Mouse (Mus musculus) forebrain, embryonic 10.5 days (tissue): ENCODE results near the gene Med31. TPM values are rescaled to one million over a fixed set of nuclear protein-coding genes. Genes with fewer than 3 reads are reported as not detected.
A peak's percentile ranks its signal among the peaks of the same experiment; 100 is the strongest.
"Not testable (repeated sequence)": the region's sequence is repeated elsewhere in the genome, so short reads cannot be mapped to it uniquely, and the experiment has no call there.

Experiments
- DNase-seq: peaks from one replicate; pipeline ENCODE4 v3.0.0-alpha.2; 2017; ENCODE audit warnings: low spot score; ENCODE audit errors: extremely low spot score
- H3K27ac ChIP-seq: fragments of 300-500 bp; sonication (generic); 2 replicates; pipeline ENCODE4 v1.5.1; 2016; ENCODE audit warnings: mild to moderate bottlenecking
- H3K27me3 ChIP-seq: fragments of 300-500 bp; sonication (generic); 2 replicates; pipeline ENCODE4 v1.6.1; 2016; ENCODE audit warnings: mild to moderate bottlenecking; ENCODE audit not compliant: poor library complexity, severe bottlenecking
- H3K36me3 ChIP-seq: fragments of 300-500 bp; sonication (generic); replicated peaks from 2 replicates; pipeline ENCODE4 v1.6.1; 2016; ENCODE audit warnings: mild to moderate bottlenecking, moderate library complexity
- H3K4me1 ChIP-seq: fragments of 300-500 bp; sonication (generic); 2 replicates; pipeline ENCODE4 v1.6.1; 2016
- H3K4me3 ChIP-seq: fragments of 300-500 bp; sonication (generic); 2 replicates; pipeline ENCODE4 v1.5.1; 2016; ENCODE audit warnings: mild to moderate bottlenecking, moderate library complexity
- H3K9me3 ChIP-seq: fragments of 300-500 bp; sonication (generic); 2 replicates; pipeline ENCODE4 v1.6.1; 2016; ENCODE audit warnings: mild to moderate bottlenecking, moderate library complexity
- WGBS: fragments of 180-500 bp; shearing (Covaris S2); methylation state at CpG from one replicate; pipeline ENCODE4 v1.1.7; 2016; 5-methylcytosine and 5-hydroxymethylcytosine counted together
- polyA plus RNA-seq: library from polyadenylated mRNA; unstranded; fragments of >200 nt; fragmentation: Nextera tagmentation; extraction: Ambion mirVana; gene quantifications from 2 replicates; pipeline ENCODE4 v1.2.1, GENCODE M21; 2016

Gene Med31
- polyA plus RNA-seq, 1 experiment from 2014 or later: 47.1 TPM

DNA sequence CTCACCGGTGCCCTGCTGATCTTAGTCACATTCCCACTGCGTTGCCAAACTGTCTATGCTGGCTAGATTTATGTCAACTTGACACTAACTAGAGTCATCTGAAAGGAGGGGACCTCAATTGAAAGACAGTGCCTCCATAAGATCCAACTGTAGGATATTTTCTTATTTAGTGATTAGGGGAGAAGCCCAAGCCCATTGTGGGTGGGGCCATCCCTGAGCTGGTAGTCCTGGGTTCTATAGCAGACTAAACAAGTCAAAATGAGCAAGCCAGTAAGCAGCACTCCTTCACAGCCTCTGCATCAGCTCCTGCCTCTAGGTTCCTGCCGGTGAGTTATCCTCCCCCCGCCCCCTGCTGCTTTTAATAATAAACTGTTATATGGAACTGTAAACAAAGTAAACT lies 34.3 kb downstream of the Med31 start:
- Histone ChIP-seq H3K4me1 (peaks cover 20% of the 10 kb centered on the region), H3K9me3 (no peaks in the 10 kb centered on the region), H3K4me3 (no peak overlapping the region), H3K36me3 (peaks cover 69% of the 10 kb centered on the region), H3K27me3 (peaks cover 27% of the 10 kb centered on the region), H3K27ac (no peak overlapping the region)
- 95% methylated on average over 4 of the region's 4 CpGs for WGBS
- no peak for DNase-seq

DNA sequence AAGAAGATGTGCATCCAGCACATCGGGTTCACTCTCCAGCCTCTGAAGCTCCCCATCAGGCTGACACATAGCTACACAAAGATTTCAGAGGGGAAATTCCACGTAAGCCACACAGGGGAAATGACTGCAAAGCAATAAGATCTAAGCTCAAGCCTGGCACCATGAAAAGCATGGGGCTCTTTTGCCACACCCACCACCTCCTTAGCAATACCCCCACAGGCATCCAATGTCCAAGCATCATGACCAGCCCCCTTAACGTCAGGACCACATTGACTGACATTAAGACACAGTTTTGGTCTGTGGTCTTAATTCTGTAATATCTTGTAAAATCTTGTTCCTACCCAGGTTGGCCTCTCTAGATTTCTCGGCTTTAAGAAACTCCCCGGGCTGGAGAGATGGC lies 34.8 kb downstream of the Med31 start:
- Histone ChIP-seq H3K4me3 (no peak overlapping the region), H3K4me1 (peaks cover 24% of the 10 kb centered on the region), H3K9me3 (no peaks in the 10 kb centered on the region), H3K27me3 (peaks cover 33% of the 10 kb centered on the region), H3K27ac (no peak overlapping the region), H3K36me3 (peaks cover 69% of the 10 kb centered on the region)
- DNase-seq: no peak
- WGBS: 94% methylated on average over 5 of the region's 5 CpGs

DNA sequence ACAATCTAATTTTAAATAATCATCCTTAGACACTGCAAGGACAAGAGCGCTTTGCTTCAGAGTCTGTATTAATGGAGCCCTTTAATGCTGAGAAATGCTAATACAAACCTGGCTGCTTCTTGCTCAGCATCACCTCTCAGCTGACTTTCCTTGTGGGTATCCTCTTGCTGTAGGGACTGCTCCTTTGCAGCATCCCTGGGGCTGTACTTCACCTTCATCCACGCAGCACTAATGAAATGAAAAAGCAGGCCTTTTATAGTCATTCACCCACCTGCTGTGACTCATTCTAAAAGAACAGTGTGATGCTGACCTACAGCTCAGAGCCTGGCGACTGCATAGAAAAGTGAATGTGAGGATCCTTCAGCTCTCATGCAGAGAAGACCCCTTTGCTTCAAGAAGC lies 38.8 kb downstream of the Med31 start:
- Histone ChIP-seq H3K27ac (no peak overlapping the region), H3K27me3 (peaks cover 56% of the 10 kb centered on the region), H3K4me1 (peaks cover 27% of the 10 kb centered on the region), H3K9me3 (no peaks in the 10 kb centered on the region), H3K36me3 (peaks cover 92% of the 10 kb centered on the region), H3K4me3 (no peak overlapping the region)
- 34% methylated on average over 3 of the region's 3 CpGs for WGBS
- DNase-seq: peak; percentile 26

DNA sequence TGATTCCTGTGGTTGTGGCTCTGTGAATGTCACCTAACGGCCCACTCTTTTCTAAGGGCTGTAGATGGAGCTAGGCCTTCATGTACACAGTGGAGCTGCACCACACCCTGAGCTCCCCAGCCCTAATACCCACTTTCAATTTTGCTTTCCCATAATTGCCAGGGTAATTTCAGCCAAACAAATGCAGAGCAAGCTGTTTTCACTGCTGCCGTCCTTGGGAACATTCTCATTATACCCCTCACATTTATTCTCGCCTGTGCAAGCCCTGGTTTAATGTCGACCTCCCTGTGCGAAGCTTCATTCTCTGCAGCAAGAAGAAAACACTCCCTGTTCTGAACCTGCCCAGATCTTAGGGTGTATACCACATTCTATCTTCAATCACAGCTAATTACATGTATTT lies 39.4 kb downstream of the Med31 start:
- H3K36me3 ChIP-seq: peaks cover 89% of the 10 kb centered on the region
- H3K27me3 ChIP-seq: peaks cover 56% of the 10 kb centered on the region
- no peak for DNase-seq
- no peak overlapping the region for H3K4me3 ChIP-seq
- WGBS: 78% methylated on average over 5 of the region's 5 CpGs
- peaks cover 27% of the 10 kb centered on the region for H3K4me1 ChIP-seq
- no peak overlapping the region for H3K27ac ChIP-seq
- no peaks in the 10 kb centered on the region for H3K9me3 ChIP-seq

DNA sequence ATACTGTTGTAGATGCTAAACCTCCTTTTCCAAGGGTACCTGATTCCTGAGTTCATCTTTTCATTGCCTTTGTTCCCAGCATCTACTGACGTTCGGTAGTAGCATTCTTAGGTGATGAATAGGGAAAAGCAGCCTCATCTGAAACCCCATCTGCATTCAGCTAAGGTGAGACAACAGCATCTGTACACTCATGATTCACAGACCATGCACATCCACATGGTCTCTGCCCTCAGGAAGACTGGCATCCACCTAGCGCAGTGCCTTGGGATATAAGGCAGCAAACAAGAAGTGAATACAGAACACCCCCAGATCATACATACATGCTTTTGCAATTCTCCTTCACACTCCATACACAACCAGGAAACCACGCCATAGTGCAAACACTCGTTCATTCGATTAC lies 40.7 kb downstream of the Med31 start:
- peaks cover 27% of the 10 kb centered on the region for H3K4me1 ChIP-seq
- WGBS: 93% methylated on average over 6 of the region's 6 CpGs
- DNase-seq: no peak
- peaks cover 91% of the 10 kb centered on the region for H3K36me3 ChIP-seq
- peaks cover 54% of the 10 kb centered on the region for H3K27me3 ChIP-seq
- no peaks in the 10 kb centered on the region for H3K9me3 ChIP-seq
- no peak overlapping the region for H3K27ac ChIP-seq
- H3K4me3 ChIP-seq: no peak overlapping the region

DNA sequence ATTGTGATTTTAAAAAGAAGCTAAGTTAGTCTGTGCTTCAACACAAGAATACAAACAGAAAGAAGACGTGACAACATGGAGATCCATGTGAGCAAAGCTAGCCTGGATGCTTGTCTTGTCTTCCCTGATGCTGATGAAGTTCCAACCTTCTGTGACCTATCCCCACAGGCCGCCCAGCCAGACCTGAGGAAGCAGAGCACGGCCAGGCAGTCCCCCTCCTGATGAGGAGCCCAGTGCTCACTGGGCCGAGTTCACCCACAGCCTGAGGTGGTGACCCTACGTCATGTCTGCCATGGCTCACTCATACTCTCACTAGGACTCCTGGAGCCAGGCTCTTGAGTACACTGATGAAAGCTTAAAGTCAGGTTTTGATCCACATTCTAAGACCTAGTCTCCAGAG lies 41.9 kb downstream of the Med31 start:
- H3K9me3 ChIP-seq: no peaks in the 10 kb centered on the region
- 88% methylated on average over 5 of the region's 5 CpGs for WGBS
- H3K27me3 ChIP-seq: peaks cover 42% of the 10 kb centered on the region
- DNase-seq: no peak
- H3K4me1 ChIP-seq: peaks cover 27% of the 10 kb centered on the region
- H3K27ac ChIP-seq: no peak overlapping the region
- peaks cover 91% of the 10 kb centered on the region for H3K36me3 ChIP-seq
- no peak overlapping the region for H3K4me3 ChIP-seq

DNA sequence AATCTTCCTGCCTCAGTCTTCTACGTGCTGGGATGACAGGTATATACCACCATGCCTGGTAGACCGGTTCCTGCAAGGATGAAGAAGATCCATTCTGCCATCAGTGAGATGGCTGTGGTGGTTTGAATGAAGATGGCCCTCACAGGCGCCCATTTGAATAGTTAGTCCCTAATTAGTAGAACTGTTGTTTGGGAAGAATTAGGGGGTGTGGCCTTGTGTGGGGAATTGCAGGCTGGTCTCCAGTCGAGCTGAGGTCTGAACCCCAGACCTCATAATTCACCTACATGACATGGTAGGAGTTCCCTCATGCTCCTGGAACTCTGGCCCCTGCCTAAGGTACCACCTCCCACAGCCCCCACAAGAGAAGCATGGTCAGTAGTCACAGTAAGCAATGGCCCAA lies 43.5 kb downstream of the Med31 start:
- Histone ChIP-seq H3K27me3 (peaks cover 30% of the 10 kb centered on the region), H3K36me3 (peaks cover 92% of the 10 kb centered on the region), H3K4me1 (peaks cover 14% of the 10 kb centered on the region)
- H3K27ac ChIP-seq, DNase-seq, H3K9me3 ChIP-seq, H3K4me3 ChIP-seq: not testable (repeated sequence)
- WGBS: 82% methylated on average over 4 of the region's 4 CpGs

DNA sequence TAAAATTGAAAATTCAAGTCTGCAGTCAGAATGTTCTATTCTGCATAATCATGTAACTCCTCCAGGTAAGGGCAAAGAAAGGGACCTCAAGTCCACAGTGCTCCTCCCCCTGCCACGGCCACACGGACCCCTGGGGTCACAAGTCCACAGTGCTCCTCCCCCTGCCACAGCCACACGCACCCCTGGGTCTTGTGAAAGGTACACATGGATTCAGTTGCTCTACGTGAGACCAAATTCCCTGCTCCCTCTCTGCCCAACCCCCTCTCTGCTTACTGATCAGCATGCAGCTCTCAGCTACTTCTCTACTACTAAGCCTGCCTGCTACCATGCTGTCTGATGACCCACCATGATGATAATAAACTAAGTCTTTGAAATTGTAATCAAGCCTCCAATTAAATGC lies 45.5 kb downstream of the Med31 start:
- Histone ChIP-seq H3K27me3 (peaks cover 17% of the 10 kb centered on the region), H3K4me3 (no peak overlapping the region), H3K4me1 (peaks cover 3% of the 10 kb centered on the region; the same call in 1 of the 2 replicates), H3K9me3 (no peaks in the 10 kb centered on the region), H3K27ac (no peak overlapping the region), H3K36me3 (peaks cover 94% of the 10 kb centered on the region)
- WGBS: 88% methylated on average over 4 of the region's 4 CpGs
- DNase-seq: no peak

DNA sequence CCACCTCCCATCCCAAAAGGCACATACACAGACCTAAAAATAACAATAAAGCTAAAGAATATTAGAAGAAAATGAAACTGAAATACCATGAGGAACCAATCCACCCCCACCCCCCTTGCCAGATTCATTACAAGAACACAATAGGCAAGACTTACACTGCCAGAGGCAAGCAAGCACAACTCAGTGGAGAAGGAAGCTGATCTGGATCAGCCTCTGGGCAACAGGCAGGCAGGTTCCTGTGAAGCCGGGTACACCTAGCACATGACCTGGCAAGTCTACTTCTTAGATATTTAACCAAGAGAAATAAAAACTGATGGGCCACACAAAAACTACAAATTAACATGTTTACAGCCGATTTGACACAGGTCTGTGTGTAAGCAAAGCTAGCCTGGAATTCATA lies 52.2 kb downstream of the Med31 start:
- WGBS: 94% methylated on average over 2 of the region's 2 CpGs
- H3K36me3 ChIP-seq: peaks cover 90% of the 10 kb centered on the region
- no peaks in the 10 kb centered on the region for H3K9me3 ChIP-seq
- H3K4me3 ChIP-seq: no peak overlapping the region
- H3K27ac ChIP-seq: no peak overlapping the region
- no peaks in the 10 kb centered on the region for H3K4me1 ChIP-seq
- H3K27me3 ChIP-seq: no peaks in the 10 kb centered on the region
- DNase-seq: no peak

Other genes starting within 250 kb of the Med31 start
- 0.64 and 0.66 TPM in 2 replicates for gene Aipl1, start 178.1 kb downstream of the Med31 start, polyA plus RNA-seq
- gene Pimreg, start 173.6 kb downstream of the Med31 start, polyA plus RNA-seq: 265 and 279 TPM in 2 replicates
- 0.02 and 0.04 TPM in 2 replicates for gene Pitpnm3, start 79.8 kb downstream of the Med31 start, polyA plus RNA-seq
- gene Gm43951, start 8.8 kb downstream of the Med31 start, polyA plus RNA-seq: 0.42 and 0.52 TPM in 2 replicates
- gene 4933427D14Rik, start 8.1 kb downstream of the Med31 start, polyA plus RNA-seq: 16.2 and 16.4 TPM in 2 replicates
- 172 and 176 TPM in 2 replicates for gene Txndc17, start 8.0 kb downstream of the Med31 start, polyA plus RNA-seq
- 0.20 TPM in 1 of 2 replicates, not detected in the other for gene Slc13a5, start 51.6 kb upstream of the Med31 start, polyA plus RNA-seq
- gene Xaf1, start 86.0 kb upstream of the Med31 start, polyA plus RNA-seq: 2.6 and 2.9 TPM in 2 replicates
- not detected in 2 replicates for gene Fbxo39, start 98.9 kb upstream of the Med31 start, polyA plus RNA-seq
- gene Tekt1, start 146.8 kb upstream of the Med31 start, polyA plus RNA-seq: 5.1 and 5.3 TPM in 2 replicates
- 10.6 and 12.5 TPM in 2 replicates for gene Smtnl2, start 196.1 kb upstream of the Med31 start, polyA plus RNA-seq
- not detected in 2 replicates for gene Ggt6, start 219.9 kb upstream of the Med31 start, polyA plus RNA-seq
- 248 and 256 TPM in 2 replicates for gene Mybbp1a, start 225.8 kb upstream of the Med31 start, polyA plus RNA-seq